Mouse (Mus musculus): ENCODE results near the gene Ttbk1. TPM values are rescaled to one million over a fixed set of nuclear protein-coding genes. Genes with fewer than 3 reads are reported as not detected.

Ttbk1 gene
- polyA plus RNA-seq, 1 experiment from 2014 or later = not detected

GRCm38 (mm10) chr17:46461347-46461746, 26.1 kb downstream of the Ttbk1 start:
- no peak for TF ChIP-seq EP300 (IDR thresholded peaks at IDR 0.05; ENCODE audit: low read depth)
- no peak for TF ChIP-seq CTCF (IDR thresholded peaks at IDR 0.05; ENCODE audit: low read depth)
- Histone ChIP-seq H3K9ac (replicated peaks) (no peak overlapping the region), H3K4me1 (ENCODE audit: insufficient read depth) (peaks cover 3% of the 10 kb centered on the region; the same call in 1 of the 2 replicates), H3K4me2 (ENCODE audit: low read depth, low read length) (peak overlapping the region; percentile 53; the same call in 1 of the 2 replicates), H3K36me3 (replicated peaks; ENCODE audit: insufficient read depth, low read length) (no peaks in the 10 kb centered on the region), H3K27me3 (ENCODE audit: insufficient read depth, low read length) (peaks cover 39% of the 10 kb centered on the region), H3K27ac (ENCODE audit: low read depth) (no peak overlapping the region), H3K4me3 (ENCODE audit: low read depth, low read length) (0 out of 2 replicates have a peak overlapping the region, but pooled peaks have one; percentile 19), H3K9me3 (ENCODE audit: low read length) (no peaks in the 10 kb centered on the region)
- no peak for ATAC-seq
- no peak for DNase-seq
- WGBS (ENCODE audit: insufficient replicate concordance) = 17% methylated on average over 8 of the region's 8 CpGs

GRCm38 (mm10) chr17:46460673-46461072, 26.8 kb downstream of the Ttbk1 start:
- Histone ChIP-seq H3K4me2 (ENCODE audit: low read depth, low read length) (peak overlapping the region; percentile 53), H3K27me3 (ENCODE audit: insufficient read depth, low read length) (peaks cover 45% of the 10 kb centered on the region), H3K36me3 (replicated peaks; ENCODE audit: insufficient read depth, low read length) (no peaks in the 10 kb centered on the region), H3K9ac (replicated peaks) (no peak overlapping the region), H3K4me3 (ENCODE audit: low read depth, low read length) (peak overlapping the region; percentile 19; the same call in 1 of the 2 replicates), H3K4me1 (ENCODE audit: insufficient read depth) (peaks cover 3% of the 10 kb centered on the region; the same call in 1 of the 2 replicates), H3K27ac (ENCODE audit: low read depth) (no peak overlapping the region), H3K9me3 (ENCODE audit: low read length) (no peaks in the 10 kb centered on the region)
- 3% methylated on average over 28 of the region's 32 CpGs for WGBS (ENCODE audit: insufficient replicate concordance)
- DNase-seq (no peak), ATAC-seq (no peak)
- no peak for TF ChIP-seq CTCF (IDR thresholded peaks at IDR 0.05; ENCODE audit: low read depth)

- no peak for TF ChIP-seq CTCF (IDR thresholded peaks at IDR 0.05; ENCODE audit: low read depth)
- Histone ChIP-seq H3K27me3 (ENCODE audit: insufficient read depth, low read length) (peaks cover 66% of the 10 kb centered on the region), H3K9ac (replicated peaks) (no peak overlapping the region), H3K9me3 (ENCODE audit: low read length) (no peaks in the 10 kb centered on the region), H3K36me3 (replicated peaks; ENCODE audit: insufficient read depth, low read length) (no peaks in the 10 kb centered on the region), H3K4me2 (ENCODE audit: low read depth, low read length) (no peak overlapping the region), H3K27ac (ENCODE audit: low read depth) (no peak overlapping the region), H3K4me1 (ENCODE audit: insufficient read depth) (peaks cover 7% of the 10 kb centered on the region), H3K4me3 (ENCODE audit: low read depth, low read length) (no peak overlapping the region)
- ATAC-seq (no peak), DNase-seq (no peak)
- WGBS (ENCODE audit: insufficient replicate concordance) = 41% methylated on average over 3 of the region's 3 CpGs
These were observed 29.0 kb downstream of the Ttbk1 start for GRCm38 (mm10) chr17:46458439-46458838.

- H3K4me2 ChIP-seq (ENCODE audit: low read depth, low read length) = no peak overlapping the region
- H3K36me3 ChIP-seq (replicated peaks; ENCODE audit: insufficient read depth, low read length) = no peaks in the 10 kb centered on the region
- peaks cover 13% of the 10 kb centered on the region for H3K4me1 ChIP-seq (ENCODE audit: insufficient read depth)
- peaks cover 70% of the 10 kb centered on the region for H3K27me3 ChIP-seq (ENCODE audit: insufficient read depth, low read length)
- no peak overlapping the region for H3K27ac ChIP-seq (ENCODE audit: low read depth)
- TF ChIP-seq CTCF (IDR thresholded peaks at IDR 0.05; ENCODE audit: low read depth) (peak; percentile 63), EP300 (IDR thresholded peaks at IDR 0.05; ENCODE audit: low read depth) (no peak)
- H3K9me3 ChIP-seq (ENCODE audit: low read length) = no peaks in the 10 kb centered on the region
- ATAC-seq (no peak), DNase-seq (peak; percentile 60)
- H3K4me3 ChIP-seq (ENCODE audit: low read depth, low read length) = no peak overlapping the region
- H3K9ac ChIP-seq (replicated peaks) = no peak overlapping the region
- WGBS (ENCODE audit: insufficient replicate concordance) = 9% methylated on average over 10 of the region's 10 CpGs
These were observed 29.7 kb downstream of the Ttbk1 start for GRCm38 (mm10) chr17:46457791-46458190.

GRCm38 (mm10) chr17:46455110-46455691, 32.3 kb downstream of the Ttbk1 start:
- peak overlapping the region; percentile 14; the same call in 1 of the 2 replicates for H3K4me3 ChIP-seq (ENCODE audit: low read depth, low read length)
- TF ChIP-seq EP300 (IDR thresholded peaks at IDR 0.05; ENCODE audit: low read depth) (no peak), CTCF (IDR thresholded peaks at IDR 0.05; ENCODE audit: low read depth) (no peak)
- no peaks in the 10 kb centered on the region for H3K9me3 ChIP-seq (ENCODE audit: low read length)
- peak overlapping the region; percentile 51 for H3K4me2 ChIP-seq (ENCODE audit: low read depth, low read length)
- ATAC-seq = no peak
- 1% methylated on average over 33 of the region's 33 CpGs for WGBS (ENCODE audit: insufficient replicate concordance)
- peaks cover 10% of the 10 kb centered on the region for H3K4me1 ChIP-seq (ENCODE audit: insufficient read depth)
- peaks cover 60% of the 10 kb centered on the region for H3K27me3 ChIP-seq (ENCODE audit: insufficient read depth, low read length)
- no peak overlapping the region for H3K27ac ChIP-seq (ENCODE audit: low read depth)
- DNase-seq = peak; percentile 52
- H3K9ac ChIP-seq (replicated peaks) = no peak overlapping the region
- H3K36me3 ChIP-seq (replicated peaks; ENCODE audit: insufficient read depth, low read length) = no peaks in the 10 kb centered on the region

- H3K27ac ChIP-seq (ENCODE audit: low read depth) = no peak overlapping the region
- no peak overlapping the region for H3K9ac ChIP-seq (replicated peaks)
These were observed 32.9 kb downstream of the Ttbk1 start for GRCm38 (mm10) chr17:46454539-46454938.

More at GRCm38 (mm10) chr17:46454539-46454938, 32.9 kb downstream of the Ttbk1 start:
- H3K27me3 ChIP-seq (ENCODE audit: insufficient read depth, low read length) = peaks cover 53% of the 10 kb centered on the region
- TF ChIP-seq CTCF (IDR thresholded peaks at IDR 0.05; ENCODE audit: low read depth) = no peak
- TF ChIP-seq EP300 (IDR thresholded peaks at IDR 0.05; ENCODE audit: low read depth) = no peak
- H3K4me1 ChIP-seq (ENCODE audit: insufficient read depth) = peaks cover 10% of the 10 kb centered on the region
- DNase-seq (no peak), ATAC-seq (no peak)
- no peaks in the 10 kb centered on the region for H3K36me3 ChIP-seq (replicated peaks; ENCODE audit: insufficient read depth, low read length)
- no peaks in the 10 kb centered on the region for H3K9me3 ChIP-seq (ENCODE audit: low read length)
- 7% methylated on average over 9 of the region's 9 CpGs for WGBS (ENCODE audit: insufficient replicate concordance)
- H3K4me3 ChIP-seq (ENCODE audit: low read depth, low read length) = no peak overlapping the region
- 0 out of 2 replicates have a peak overlapping the region, but pooled peaks have one; percentile 51 for H3K4me2 ChIP-seq (ENCODE audit: low read depth, low read length)
